Mouse (Mus musculus) C2C12 (cell line): ENCODE measurements around the gene Rab28. TPM values are rescaled to one million over a fixed set of nuclear protein-coding genes. Genes with fewer than 3 reads are reported as not detected.
"Not testable (repeated sequence)": the region's sequence is repeated elsewhere in the genome, so short reads cannot be mapped to it uniquely, and the experiment has no call there.

Experiments used
- H3K27me3 ChIP-seq: one replicate; pipeline ENCODE4 v1.6.1; 2011; ENCODE audit not compliant: control insufficient read depth, insufficient read depth, insufficient read length
- H3K36me3 ChIP-seq: one replicate; pipeline ENCODE4 v1.6.1; 2011; ENCODE audit not compliant: control insufficient read depth, insufficient read depth
- H3K4me3 ChIP-seq: one replicate; pipeline ENCODE4 v1.5.1; 2011; ENCODE audit warnings: mild to moderate bottlenecking, control low read depth; ENCODE audit not compliant: poor library complexity, insufficient read depth, severe bottlenecking
- H3K79me2 ChIP-seq: one replicate; pipeline ENCODE4 v1.6.1; 2011; ENCODE audit not compliant: control insufficient read depth, insufficient read depth
- H3K79me3 ChIP-seq: one replicate; pipeline ENCODE4 v1.6.1; 2011; ENCODE audit warnings: low read depth, control low read depth
- H3ac ChIP-seq: one replicate; pipeline ENCODE3; 2011; ENCODE audit warnings: low read depth; ENCODE audit not compliant: control insufficient read depth, insufficient read length
- CEBPB ChIP-seq: IDR thresholded peaks from one replicate; pipeline ENCODE4 v1.6.1; 2011; ENCODE audit warnings: low read depth, mild to moderate bottlenecking, control low read depth, moderate library complexity
- CTCF ChIP-seq: IDR thresholded peaks from one replicate; pipeline ENCODE4 v1.5.1; 2011; ENCODE audit not compliant: control insufficient read depth, insufficient read depth, insufficient read length
- FOSL1 ChIP-seq: IDR thresholded peaks from one replicate; pipeline ENCODE4 v1.8.0; 2011; ENCODE audit warnings: mild to moderate bottlenecking, low read length; ENCODE audit not compliant: poor library complexity, insufficient read depth, severe bottlenecking
- MAX ChIP-seq: IDR thresholded peaks from one replicate; pipeline ENCODE4 v1.6.1; 2011; ENCODE audit warnings: mild to moderate bottlenecking, control low read depth
- MYOD1 ChIP-seq: IDR thresholded peaks from one replicate; pipeline ENCODE4 v1.6.1; 2011; ENCODE audit warnings: low read depth; ENCODE audit not compliant: control insufficient read depth, insufficient read length
- MYOG ChIP-seq: IDR thresholded peaks from one replicate; pipeline ENCODE4 v1.6.1; 2011; ENCODE audit not compliant: control insufficient read depth, insufficient read length; ENCODE audit errors: extremely low read depth
- USF1 ChIP-seq: IDR thresholded peaks from one replicate; pipeline ENCODE4 v1.6.1; 2011; ENCODE audit warnings: low read depth, mild to moderate bottlenecking, control low read depth, moderate library complexity
- polyA plus RNA-seq: library from polyadenylated mRNA; unstranded; fragments of >200 nt; fragmentation: generic; extraction: Trizol; gene quantifications from one replicate; pipeline ENCODE4 v1.2.1, GENCODE M21; 2012; ENCODE audit warnings: missing spikeins

The Rab28 gene
- polyA plus RNA-seq, 1 experiment = 35.3 TPM

GRCm38 (mm10) chr5:41737039-41737438 is 29.1 kb upstream of the Rab28 start:
- H3K36me3 ChIP-seq = no peaks in the 10 kb centered on the region
- H3K79me2 ChIP-seq = no peaks in the 10 kb centered on the region
- H3ac ChIP-seq = no peak overlapping the region
- TF ChIP-seq USF1 = no peak
- no peak for TF ChIP-seq MAX
- H3K4me3 ChIP-seq = no peak overlapping the region
- no peaks in the 10 kb centered on the region for H3K27me3 ChIP-seq
- no peaks in the 10 kb centered on the region for H3K79me3 ChIP-seq

DNA sequence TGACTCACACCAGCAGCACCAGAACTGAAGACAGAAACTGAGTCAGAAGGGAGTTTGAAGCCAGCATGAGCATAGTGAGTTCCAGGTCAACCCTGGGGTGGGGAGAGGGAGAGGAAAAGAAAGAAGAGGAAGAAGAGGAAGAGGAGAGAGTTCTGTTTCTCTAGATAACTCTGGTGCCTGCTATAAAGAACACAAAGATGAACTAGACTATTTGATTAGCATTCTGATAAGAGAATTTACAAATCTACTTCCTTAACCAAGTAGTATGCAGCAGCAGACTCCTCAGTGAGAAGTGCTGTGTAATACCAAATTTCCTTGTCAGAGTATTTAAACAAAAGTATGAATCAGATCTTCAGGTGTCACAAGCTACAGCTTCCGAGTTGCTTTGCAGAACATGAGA is 19.1 kb upstream of the Rab28 start:
- H3K4me3 ChIP-seq = no peak overlapping the region
- no peaks in the 10 kb centered on the region for H3K27me3 ChIP-seq
- no peaks in the 10 kb centered on the region for H3K36me3 ChIP-seq
- TF ChIP-seq USF1 = no peak
- no peak for TF ChIP-seq MYOG
- no peak for TF ChIP-seq MYOD1
- no peak for TF ChIP-seq CEBPB
- no peak for TF ChIP-seq CTCF
- no peak for TF ChIP-seq MAX
- TF ChIP-seq FOSL1 = no peak
- no peaks in the 10 kb centered on the region for H3K79me3 ChIP-seq
- no peak overlapping the region for H3ac ChIP-seq
- no peaks in the 10 kb centered on the region for H3K79me2 ChIP-seq

- Histone ChIP-seq H3K79me2 (no peaks in the 10 kb centered on the region), H3K27me3 (no peaks in the 10 kb centered on the region), H3K79me3 (no peaks in the 10 kb centered on the region), H3K36me3 (no peaks in the 10 kb centered on the region), H3ac (no peak overlapping the region), H3K4me3 (no peak overlapping the region)
- TF ChIP-seq MAX = no peak
- no peak for TF ChIP-seq USF1
- TF ChIP-seq CEBPB = no peak
- no peak for TF ChIP-seq FOSL1
- TF ChIP-seq MYOD1 = no peak
- no peak for TF ChIP-seq MYOG
- no peak for TF ChIP-seq CTCF
Measured at GRCm38 (mm10) chr5:41725573-41725972, 17.6 kb upstream of the Rab28 start.

GRCm38 (mm10) chr5:41707115-41708015 is 592 bp downstream of the Rab28 start:
- Histone ChIP-seq H3ac (peak overlapping the region; percentile 84), H3K27me3 (no peaks in the 10 kb centered on the region), H3K79me3 (peaks cover 26% of the 10 kb centered on the region), H3K36me3 (peaks cover 13% of the 10 kb centered on the region), H3K79me2 (peaks cover 40% of the 10 kb centered on the region), H3K4me3 (peak overlapping the region; percentile 95)
- TF ChIP-seq CEBPB = peak; percentile 23
- no peak for TF ChIP-seq MYOD1

- H3K79me2 ChIP-seq = peaks cover 40% of the 10 kb centered on the region
- peak overlapping the region; percentile 84 for H3ac ChIP-seq
- no peaks in the 10 kb centered on the region for H3K27me3 ChIP-seq
- TF ChIP-seq CTCF (no peak), CEBPB (no peak), FOSL1 (no peak), MYOD1 (no peak), USF1 (no peak), MYOG (no peak), MAX (no peak)
- H3K4me3 ChIP-seq = peak overlapping the region; percentile 95
- peaks cover 26% of the 10 kb centered on the region for H3K79me3 ChIP-seq
- H3K36me3 ChIP-seq = peaks cover 18% of the 10 kb centered on the region
Measured at GRCm38 (mm10) chr5:41706777-41707114, 1.2 kb downstream of the Rab28 start.

GRCm38 (mm10) chr5:41701085-41701484 is 6.9 kb downstream of the Rab28 start:
- H3K27me3 ChIP-seq, H3K4me3 ChIP-seq, H3ac ChIP-seq: not testable (repeated sequence)
- peaks cover 22% of the 10 kb centered on the region for H3K79me2 ChIP-seq
- peaks cover 17% of the 10 kb centered on the region for H3K79me3 ChIP-seq
- H3K36me3 ChIP-seq = peaks cover 21% of the 10 kb centered on the region
